Mouse (Mus musculus) E14TG2a.4 (cell line): Measurements from ENCODE around the gene Cacna1h.

ENCODE experiments used
- CTCF ChIP-seq: conservative IDR thresholded peaks from 2 replicates; pipeline ENCODE4 v1.5.1; 2014; ENCODE audit warnings: low read length
- POU5F1 ChIP-seq: IDR thresholded peaks from 2 replicates; pipeline ENCODE4 v1.6.1; 2014; ENCODE audit warnings: low read length, borderline replicate concordance

DNA sequence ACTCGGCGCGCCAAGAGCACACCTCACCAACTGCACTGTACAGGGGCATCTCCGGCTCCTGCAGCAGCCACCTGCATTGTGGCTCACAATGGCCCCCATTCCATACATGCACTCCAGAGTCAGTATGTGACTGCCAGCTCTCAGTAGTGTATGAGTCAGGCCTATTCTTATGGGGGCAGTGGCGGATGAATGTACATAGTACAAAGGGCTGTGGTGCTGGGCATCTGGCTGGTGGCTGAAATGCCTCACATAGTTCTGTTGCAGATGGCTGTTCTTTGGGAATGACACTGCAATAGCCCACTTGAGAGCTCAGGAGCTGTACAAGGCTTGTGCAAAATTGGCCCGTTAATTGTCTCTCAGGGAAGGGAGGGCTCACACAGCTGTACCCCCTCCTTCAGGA lies 48.5 kb upstream of the Cacna1h start:
- TF ChIP-seq CTCF (no peak), POU5F1 (no peak)
